Mouse (Mus musculus) heart, embryonic 10.5 days (tissue): Measurements from ENCODE around the gene Actr6. TPM values are rescaled to one million over a fixed set of nuclear protein-coding genes. Genes with fewer than 3 reads are reported as not detected.

Experiments used
- DNase-seq: peaks from one replicate; pipeline ENCODE4 v3.0.0-alpha.2; 2017; ENCODE audit warnings: low spot score
- H3K27ac ChIP-seq: fragments of 300-500 bp; sonication (generic); 2 replicates; pipeline ENCODE4 v1.5.1; 2016; ENCODE audit warnings: mild to moderate bottlenecking
- H3K27me3 ChIP-seq: fragments of 300-500 bp; sonication (generic); 2 replicates; pipeline ENCODE4 v1.6.1; 2016; ENCODE audit warnings: mild to moderate bottlenecking; ENCODE audit not compliant: poor library complexity, insufficient read depth, severe bottlenecking
- H3K36me3 ChIP-seq: fragments of 300-500 bp; sonication (generic); 2 replicates; pipeline ENCODE4 v1.6.1; 2016; ENCODE audit warnings: mild to moderate bottlenecking, moderate library complexity
- H3K4me1 ChIP-seq: fragments of 300-500 bp; sonication (generic); 2 replicates; pipeline ENCODE4 v1.6.1; 2016; ENCODE audit warnings: mild to moderate bottlenecking
- H3K4me3 ChIP-seq: fragments of 300-500 bp; sonication (generic); 2 replicates; pipeline ENCODE4 v1.5.1; 2016; ENCODE audit warnings: mild to moderate bottlenecking, moderate library complexity
- H3K9me3 ChIP-seq: fragments of 300-500 bp; sonication (generic); 2 replicates; pipeline ENCODE4 v1.6.1; 2016; ENCODE audit warnings: mild to moderate bottlenecking, moderate library complexity
- WGBS: fragments of 180-500 bp; shearing (Covaris S2); methylation state at CpG from one replicate; pipeline ENCODE4 v1.1.7; 2016; 5-methylcytosine and 5-hydroxymethylcytosine counted together
- polyA plus RNA-seq: library from polyadenylated mRNA; unstranded; fragments of >200 nt; fragmentation: Nextera tagmentation; extraction: Ambion mirVana; gene quantifications from 2 replicates; pipeline ENCODE4 v1.2.1, GENCODE M21; 2016

Gene Actr6
- 25.6 and 28.0 TPM in 2 replicates for polyA plus RNA-seq

DNA sequence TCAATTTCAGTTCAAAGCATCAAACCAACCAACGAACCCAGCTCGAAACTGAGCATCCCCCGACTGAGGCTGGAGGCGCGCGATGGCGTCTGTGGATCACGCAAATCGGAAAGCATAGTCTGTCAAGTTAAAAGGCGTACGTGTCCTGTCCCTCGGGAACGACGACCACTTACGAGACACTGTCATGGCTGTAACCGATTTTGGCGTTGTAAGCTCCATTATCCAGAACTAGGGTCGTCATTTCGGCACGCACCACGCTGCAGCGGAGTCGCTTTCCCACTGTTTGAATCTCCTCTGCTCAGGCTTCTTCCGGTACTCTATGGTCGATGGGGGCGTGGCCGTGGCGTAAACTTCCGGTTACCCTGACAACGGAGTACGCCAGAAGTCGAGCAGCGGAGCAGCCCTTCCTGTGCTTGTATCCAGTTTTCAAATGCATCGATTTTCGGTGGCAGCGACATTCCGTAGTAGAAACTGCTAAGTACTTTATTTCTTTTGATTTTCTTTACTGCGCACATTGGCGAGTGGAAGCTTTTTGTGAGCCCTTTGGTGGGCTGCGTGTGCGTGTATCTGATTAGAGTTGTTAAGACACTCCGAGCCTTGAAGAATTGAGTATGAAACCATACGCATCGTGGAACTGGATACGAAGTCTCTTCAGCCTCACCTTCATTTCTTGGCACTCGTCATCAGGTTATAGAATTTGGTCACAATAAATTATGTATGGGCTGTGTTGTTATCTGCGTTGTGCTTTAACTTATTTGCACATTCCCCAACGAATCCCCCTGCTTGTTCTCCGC, at the start of gene Actr6:
Actr6 (minus strand) TSS at position 295 of the 794 bp plus-strand sequence.
- H3K4me3 ChIP-seq = peak within 1 kb of the TSS; percentile 79
- WGBS = 1% methylated on average over 49 of the region's 49 CpGs
- no peaks in the 10 kb centered on the region for H3K27me3 ChIP-seq
- H3K27ac ChIP-seq = peak within 1 kb of the TSS; percentile 84
- H3K36me3 ChIP-seq = 0 out of 2 replicates have a peak, but pooled peaks cover under 1% of the 10 kb centered on the region
- H3K4me1 ChIP-seq = peaks cover 10% of the 10 kb centered on the region
- H3K9me3 ChIP-seq = no peaks in the 10 kb centered on the region
- DNase-seq = peak; percentile 97

DNA sequence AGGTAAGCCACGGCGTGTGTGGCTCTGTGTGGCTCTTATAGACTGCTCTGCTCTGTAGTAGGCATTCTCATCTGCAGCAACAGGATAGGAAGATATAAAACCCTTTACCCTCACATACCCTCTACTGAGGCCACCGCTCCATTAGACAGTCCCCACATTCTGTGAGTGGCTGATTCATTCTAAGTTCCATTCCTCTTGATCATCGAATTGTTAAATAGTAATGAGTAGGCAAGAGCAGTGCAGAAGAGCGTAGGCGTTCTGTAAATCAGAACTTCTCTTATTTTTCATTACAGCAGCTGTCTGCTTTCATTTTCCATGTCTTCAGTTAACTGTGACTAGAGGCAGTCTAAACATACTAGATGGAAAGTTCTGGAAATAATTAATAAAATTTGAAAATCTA, 43.9 kb upstream of the Actr6 start:
- 89% methylated on average over 6 of the region's 6 CpGs for WGBS

GRCm38 (mm10) chr10:89771894-89772293, 39.8 kb upstream of the Actr6 start:
- H3K27me3 ChIP-seq = no peaks in the 10 kb centered on the region
- peaks cover 4% of the 10 kb centered on the region; the same call in 1 of the 2 replicates for H3K36me3 ChIP-seq
- H3K4me3 ChIP-seq = no peak overlapping the region
- H3K4me1 ChIP-seq = peaks cover 13% of the 10 kb centered on the region; the same call in 1 of the 2 replicates
- 65% methylated on average over 2 of the region's 2 CpGs for whole genome bisulfite sequencing
- H3K9me3 ChIP-seq = no peaks in the 10 kb centered on the region
- DNase-seq = no peak
- H3K27ac ChIP-seq = no peak overlapping the region

More for the DNA sequence above, 43.9 kb upstream of the Actr6 start:
- Histone ChIP-seq H3K27ac (no peak overlapping the region), H3K4me1 (no peaks in the 10 kb centered on the region), H3K4me3 (no peak overlapping the region), H3K27me3 (no peaks in the 10 kb centered on the region), H3K9me3 (no peaks in the 10 kb centered on the region), H3K36me3 (peaks cover 13% of the 10 kb centered on the region)
- no peak for DNase-seq

- no peaks in the 10 kb centered on the region for H3K27me3 ChIP-seq
- WGBS = 52% methylated on average over 4 of the region's 4 CpGs
- DNase-seq = no peak
- no peaks in the 10 kb centered on the region for H3K9me3 ChIP-seq
- no peak overlapping the region for H3K27ac ChIP-seq
- no peak overlapping the region for H3K4me3 ChIP-seq
- peaks cover 16% of the 10 kb centered on the region; the same call in 1 of the 2 replicates for H3K4me1 ChIP-seq
- no peaks in the 10 kb centered on the region for H3K36me3 ChIP-seq
Measured at GRCm38 (mm10) chr10:89769096-89769495, 37.0 kb upstream of the Actr6 start.

DNA sequence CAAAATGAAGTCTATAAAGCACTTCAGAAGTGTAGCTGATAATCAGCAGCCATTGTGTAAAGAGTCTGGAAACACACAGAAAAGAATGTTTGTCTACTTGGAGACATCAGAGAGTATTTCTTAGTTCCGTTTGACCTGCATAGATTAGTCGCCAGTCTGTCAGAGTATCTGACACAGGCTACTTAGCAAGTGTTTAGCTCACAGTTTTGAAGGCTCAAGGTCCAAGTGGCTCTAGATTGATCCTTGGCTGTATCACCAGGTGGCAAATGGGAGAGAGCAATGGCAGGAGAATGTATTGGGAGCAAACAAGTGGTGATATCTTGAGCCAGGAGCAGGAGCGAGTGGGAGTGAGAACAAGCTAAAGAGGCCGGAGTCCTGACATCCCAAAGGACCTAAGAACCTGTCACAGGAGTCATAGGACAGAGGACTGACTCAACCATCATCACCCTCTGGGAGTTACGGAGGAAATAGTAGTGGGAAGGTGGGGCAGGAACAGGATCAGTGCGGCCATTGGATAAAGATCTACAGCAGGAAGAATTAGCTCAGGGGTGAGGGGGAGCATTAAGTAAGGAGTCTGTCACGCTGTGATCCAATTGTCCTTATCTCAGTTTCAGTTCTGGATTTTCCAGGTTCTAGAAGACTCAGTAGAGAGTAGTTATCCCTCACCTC, 36.4 kb upstream of the Actr6 start:
- no peaks in the 10 kb centered on the region for H3K36me3 ChIP-seq
- no peak overlapping the region for H3K4me3 ChIP-seq
- no peak overlapping the region for H3K27ac ChIP-seq
- H3K4me1 ChIP-seq = peaks cover 16% of the 10 kb centered on the region; the same call in 1 of the 2 replicates
- DNase-seq = no peak
- H3K27me3 ChIP-seq = no peaks in the 10 kb centered on the region
- no peaks in the 10 kb centered on the region for H3K9me3 ChIP-seq
- 50% methylated on average over 7 of the region's 7 CpGs for WGBS

GRCm38 (mm10) chr10:89765790-89766714, 34.0 kb upstream of the Actr6 start:
- Histone ChIP-seq H3K36me3 (no peaks in the 10 kb centered on the region), H3K27ac (no peak overlapping the region), H3K4me3 (no peak overlapping the region), H3K9me3 (no peaks in the 10 kb centered on the region), H3K27me3 (no peaks in the 10 kb centered on the region), H3K4me1 (peaks cover 16% of the 10 kb centered on the region; the same call in 1 of the 2 replicates)
- no peak for DNase-seq
- 85% methylated on average over 11 of the region's 11 CpGs for WGBS

- Histone ChIP-seq H3K4me3 (no peak overlapping the region), H3K27me3 (no peaks in the 10 kb centered on the region), H3K36me3 (no peaks in the 10 kb centered on the region), H3K9me3 (no peaks in the 10 kb centered on the region), H3K27ac (peak overlapping the region; percentile 2; the same call in 1 of the 2 replicates), H3K4me1 (peaks cover 15% of the 10 kb centered on the region; the same call in 1 of the 2 replicates)
- 63% methylated on average over 9 of the region's 9 CpGs for WGBS
- DNase-seq = no peak
Measured at GRCm38 (mm10) chr10:89764457-89765121, 32.5 kb upstream of the Actr6 start.

- Histone ChIP-seq H3K4me3 (no peak overlapping the region), H3K27ac (no peak overlapping the region), H3K27me3 (no peaks in the 10 kb centered on the region), H3K9me3 (no peaks in the 10 kb centered on the region), H3K36me3 (no peaks in the 10 kb centered on the region), H3K4me1 (0 out of 2 replicates have a peak, but pooled peaks cover 3% of the 10 kb centered on the region)
- no peak for DNase-seq
- WGBS = 88% methylated on average over 5 of the region's 5 CpGs
Measured at GRCm38 (mm10) chr10:89760772-89761171, 28.7 kb upstream of the Actr6 start.

- Histone ChIP-seq H3K4me3 (no peak overlapping the region), H3K27ac (no peak overlapping the region), H3K4me1 (no peaks in the 10 kb centered on the region; the same call in 1 of the 2 replicates), H3K9me3 (no peaks in the 10 kb centered on the region), H3K27me3 (no peaks in the 10 kb centered on the region), H3K36me3 (no peaks in the 10 kb centered on the region)
- 88% methylated on average over 4 of the region's 4 CpGs for WGBS
- DNase-seq = no peak
Measured at GRCm38 (mm10) chr10:89755231-89755630, 23.1 kb upstream of the Actr6 start.

DNA sequence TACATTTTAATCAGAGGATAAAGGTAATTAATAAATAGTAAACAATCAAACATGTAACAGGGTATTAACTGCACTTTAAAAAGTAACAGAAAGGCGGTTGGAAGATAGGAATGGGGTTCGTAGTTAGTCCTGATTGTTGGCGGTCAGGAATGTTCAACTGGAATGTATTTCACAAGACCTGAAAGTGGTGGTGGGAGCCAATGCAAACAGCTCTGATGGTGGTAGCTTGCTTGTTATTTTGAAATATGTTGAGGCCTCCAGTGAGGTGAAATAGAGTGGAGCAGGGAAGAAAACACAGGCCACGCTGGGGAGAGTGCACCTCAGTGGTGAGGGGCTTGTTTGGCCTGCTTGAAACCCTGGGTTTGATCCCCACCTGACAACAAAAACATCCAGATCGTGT, 19.0 kb upstream of the Actr6 start:
- Histone ChIP-seq H3K36me3 (no peaks in the 10 kb centered on the region), H3K9me3 (no peaks in the 10 kb centered on the region), H3K27me3 (no peaks in the 10 kb centered on the region), H3K27ac (no peak overlapping the region), H3K4me1 (peaks cover 4% of the 10 kb centered on the region), H3K4me3 (no peak overlapping the region)
- 68% methylated on average over 5 of the region's 5 CpGs for WGBS
- DNase-seq = no peak

DNA sequence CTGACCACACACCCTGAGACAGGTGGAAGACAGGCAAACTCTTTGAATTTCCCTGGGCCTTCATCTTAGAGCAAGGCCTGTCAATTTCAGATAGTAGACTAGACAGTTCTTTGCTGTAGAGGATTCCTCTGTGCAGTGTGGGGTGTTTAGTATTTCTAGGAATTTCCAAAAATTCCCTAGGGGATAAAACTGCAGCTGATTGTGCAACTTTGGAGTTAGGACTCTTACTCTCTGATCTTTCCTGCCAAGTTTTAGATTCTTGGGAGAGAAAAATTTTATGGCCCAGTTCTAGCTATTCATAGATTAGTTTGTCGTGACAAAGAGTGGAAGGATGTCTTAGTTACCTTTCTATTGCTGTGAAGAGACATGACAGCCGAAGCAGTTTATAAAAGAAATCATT, 16.5 kb upstream of the Actr6 start:
- H3K27me3 ChIP-seq = no peaks in the 10 kb centered on the region
- 84% methylated on average over 2 of the region's 2 CpGs for WGBS
- H3K4me1 ChIP-seq = peaks cover 4% of the 10 kb centered on the region
- H3K4me3 ChIP-seq = no peak overlapping the region
- H3K36me3 ChIP-seq = no peaks in the 10 kb centered on the region
- no peaks in the 10 kb centered on the region for H3K9me3 ChIP-seq
- H3K27ac ChIP-seq = no peak overlapping the region
- no peak for DNase-seq

GRCm38 (mm10) chr10:89747911-89748310, 15.8 kb upstream of the Actr6 start:
- no peaks in the 10 kb centered on the region for H3K36me3 ChIP-seq
- H3K4me3 ChIP-seq = no peak overlapping the region
- DNase-seq = no peak
- no peaks in the 10 kb centered on the region for H3K9me3 ChIP-seq
- H3K27ac ChIP-seq = no peak overlapping the region
- 91% methylated on average over 1 of the region's 1 CpGs for WGBS
- H3K27me3 ChIP-seq = no peaks in the 10 kb centered on the region
- H3K4me1 ChIP-seq = peaks cover 4% of the 10 kb centered on the region
